Mouse (Mus musculus) heart, embryonic 12.5 days (tissue): ENCODE data around the gene Ccn6. TPM values are rescaled to one million over a fixed set of nuclear protein-coding genes. Genes with fewer than 3 reads are reported as not detected.
"Not testable (repeated sequence)": the region's sequence is repeated elsewhere in the genome, so short reads cannot be mapped to it uniquely, and the experiment has no call there.

ENCODE experiments used
- ATAC-seq: fragments of 200-750 bp; cut with Nextera tagmentation; 2 replicates; pipeline ENCODE4 v1.8.0; 2017; ENCODE audit warnings: moderate TSS enrichment, moderate library complexity; ENCODE audit not compliant: insufficient number of reproducible peaks, low FRiP score
- H3K27ac ChIP-seq: fragments of 300-500 bp; sonication (generic); 2 replicates; pipeline ENCODE4 v1.5.1; 2016; ENCODE audit warnings: mild to moderate bottlenecking, moderate library complexity; ENCODE audit not compliant: poor library complexity, severe bottlenecking
- H3K27me3 ChIP-seq: fragments of 300-500 bp; sonication (generic); replicated peaks from 2 replicates; pipeline ENCODE4 v1.6.1; 2016; ENCODE audit warnings: mild to moderate bottlenecking, moderate library complexity
- H3K36me3 ChIP-seq: fragments of 300-500 bp; sonication (generic); 2 replicates; pipeline ENCODE4 v1.6.1; 2016; ENCODE audit warnings: mild to moderate bottlenecking, moderate library complexity
- H3K4me1 ChIP-seq: fragments of 300-500 bp; sonication (generic); replicated peaks from 2 replicates; pipeline ENCODE4 v1.6.1; 2016; ENCODE audit warnings: mild to moderate bottlenecking
- H3K4me2 ChIP-seq: fragments of 300-500 bp; sonication (generic); 2 replicates; pipeline ENCODE4 v1.6.1; 2016; ENCODE audit warnings: mild to moderate bottlenecking, moderate library complexity
- H3K4me3 ChIP-seq: fragments of 300-500 bp; sonication (generic); 2 replicates; pipeline ENCODE4 v1.5.1; 2016; ENCODE audit warnings: mild to moderate bottlenecking
- H3K9ac ChIP-seq: fragments of 300-500 bp; sonication (generic); 2 replicates; pipeline ENCODE4 v1.6.1; 2016; ENCODE audit warnings: mild to moderate bottlenecking, moderate library complexity
- H3K9me3 ChIP-seq: fragments of 300-500 bp; sonication (generic); replicated peaks from 2 replicates; pipeline ENCODE4 v1.6.1; 2016; ENCODE audit warnings: mild to moderate bottlenecking, moderate library complexity
- WGBS: fragments of 180-500 bp; shearing (Covaris S2); methylation state at CpG from one replicate; pipeline ENCODE4 v1.1.7; 2016; 5-methylcytosine and 5-hydroxymethylcytosine counted together
- polyA plus RNA-seq: library from polyadenylated mRNA; unstranded; fragments of >200 nt; fragmentation: Nextera tagmentation; extraction: Ambion mirVana; gene quantifications from 2 replicates; pipeline ENCODE4 v1.2.1, GENCODE M21; 2016

Gene Ccn6
- polyA plus RNA-seq, result not detected in 2 replicates

- no peak within 1 kb of the TSS for H3K9ac ChIP-seq
- H3K27me3 ChIP-seq, result no peaks in the 10 kb centered on the region
- 87% methylated on average over 10 of the region's 10 CpGs for WGBS
- 0 out of 2 replicates have a peak, but pooled peaks cover 7% of the 10 kb centered on the region for H3K4me1 ChIP-seq
- no peak within 1 kb of the TSS for H3K4me3 ChIP-seq
- no peak within 1 kb of the TSS for H3K27ac ChIP-seq
- H3K9me3 ChIP-seq, result no peaks in the 10 kb centered on the region
- no peak for ATAC-seq
- no peaks in the 10 kb centered on the region for H3K36me3 ChIP-seq
- no peak within 1 kb of the TSS for H3K4me2 ChIP-seq
Observed at GRCm38 (mm10) chr10:39163694-39164093, at the start of gene Ccn6. TSS of gene Ccn6 (minus strand) at chr10:39163794.

GRCm38 (mm10) chr10:39210031-39210430 lies 46.4 kb upstream of the Ccn6 start:
- Histone ChIP-seq H3K9ac (no peak overlapping the region), H3K27ac (no peak overlapping the region), H3K4me1 (no peaks in the 10 kb centered on the region), H3K4me3 (no peak overlapping the region), H3K4me2 (no peak overlapping the region), H3K36me3 (no peaks in the 10 kb centered on the region), H3K9me3 (peaks cover 5% of the 10 kb centered on the region; the same call in 1 of the 2 replicates), H3K27me3 (no peaks in the 10 kb centered on the region)
- ATAC-seq, result no peak

GRCm38 (mm10) chr10:39209161-39210025 lies 45.8 kb upstream of the Ccn6 start:
- H3K36me3 ChIP-seq, result no peaks in the 10 kb centered on the region
- H3K27ac ChIP-seq, result no peak overlapping the region
- H3K27me3 ChIP-seq, result no peaks in the 10 kb centered on the region
- 57% methylated on average over 10 of the region's 10 CpGs for WGBS
- no peaks in the 10 kb centered on the region for H3K4me1 ChIP-seq
- no peak overlapping the region for H3K4me3 ChIP-seq
- H3K9me3 ChIP-seq, result peaks cover 5% of the 10 kb centered on the region; the same call in 1 of the 2 replicates
- ATAC-seq, result no peak
- no peak overlapping the region for H3K4me2 ChIP-seq
- H3K9ac ChIP-seq, result no peak overlapping the region

- Histone ChIP-seq H3K36me3 (no peaks in the 10 kb centered on the region), H3K27ac (no peak overlapping the region), H3K4me2 (no peak overlapping the region), H3K9me3 (peaks cover 5% of the 10 kb centered on the region; the same call in 1 of the 2 replicates), H3K4me1 (no peaks in the 10 kb centered on the region), H3K27me3 (no peaks in the 10 kb centered on the region), H3K9ac (no peak overlapping the region), H3K4me3 (no peak overlapping the region)
- WGBS, result 66% methylated on average over 4 of the region's 4 CpGs
- ATAC-seq, result no peak
Observed at GRCm38 (mm10) chr10:39208712-39209111, 45.1 kb upstream of the Ccn6 start.

- WGBS, result 56% methylated on average over 3 of the region's 3 CpGs
- ATAC-seq, result no peak
Observed at GRCm38 (mm10) chr10:39207310-39207855, 43.8 kb upstream of the Ccn6 start.

GRCm38 (mm10) chr10:39202490-39202889 lies 38.9 kb upstream of the Ccn6 start:
- no peaks in the 10 kb centered on the region for H3K4me1 ChIP-seq
- no peak overlapping the region for H3K9ac ChIP-seq
- H3K4me3 ChIP-seq, result no peak overlapping the region
- peaks cover 3% of the 10 kb centered on the region; the same call in 1 of the 2 replicates for H3K9me3 ChIP-seq
- 65% methylated on average over 4 of the region's 4 CpGs for WGBS
- ATAC-seq, result no peak
- no peaks in the 10 kb centered on the region for H3K27me3 ChIP-seq
- H3K36me3 ChIP-seq, result no peaks in the 10 kb centered on the region
- no peak overlapping the region for H3K4me2 ChIP-seq
- H3K27ac ChIP-seq, result no peak overlapping the region

More at GRCm38 (mm10) chr10:39207310-39207855, 43.8 kb upstream of the Ccn6 start:
- H3K4me3 ChIP-seq, result no peak overlapping the region
- no peaks in the 10 kb centered on the region for H3K27me3 ChIP-seq
- no peak overlapping the region for H3K4me2 ChIP-seq
- H3K36me3 ChIP-seq, result no peaks in the 10 kb centered on the region
- H3K27ac ChIP-seq, result no peak overlapping the region
- H3K9ac ChIP-seq, result no peak overlapping the region
- no peaks in the 10 kb centered on the region for H3K4me1 ChIP-seq
- peaks cover 8% of the 10 kb centered on the region; the same call in 1 of the 2 replicates for H3K9me3 ChIP-seq

GRCm38 (mm10) chr10:39198216-39198615 lies 34.6 kb upstream of the Ccn6 start:
- not testable (repeated sequence) for H3K9me3 ChIP-seq, H3K27me3 ChIP-seq, H3K36me3 ChIP-seq, ATAC-seq, H3K4me3 ChIP-seq, H3K4me2 ChIP-seq, H3K27ac ChIP-seq, H3K9ac ChIP-seq, H3K4me1 ChIP-seq
- 91% methylated on average over 11 of the region's 11 CpGs for WGBS

- H3K4me1 ChIP-seq, result no peaks in the 10 kb centered on the region
- no peak overlapping the region for H3K4me3 ChIP-seq
- no peaks in the 10 kb centered on the region for H3K36me3 ChIP-seq
- no peak for ATAC-seq
- 83% methylated on average over 3 of the region's 3 CpGs for whole genome bisulfite sequencing
- no peaks in the 10 kb centered on the region for H3K27me3 ChIP-seq
- no peaks in the 10 kb centered on the region for H3K9me3 ChIP-seq
- no peak overlapping the region for H3K4me2 ChIP-seq
- no peak overlapping the region for H3K9ac ChIP-seq
- no peak overlapping the region for H3K27ac ChIP-seq
Observed at GRCm38 (mm10) chr10:39192673-39193072, 29.1 kb upstream of the Ccn6 start.

- no peak overlapping the region for H3K9ac ChIP-seq
- H3K4me1 ChIP-seq, result no peaks in the 10 kb centered on the region
- H3K27me3 ChIP-seq, result no peaks in the 10 kb centered on the region
- 79% methylated on average over 4 of the region's 4 CpGs for WGBS
- no peak overlapping the region for H3K4me3 ChIP-seq
- H3K4me2 ChIP-seq, result no peak overlapping the region
- no peaks in the 10 kb centered on the region for H3K36me3 ChIP-seq
- no peak overlapping the region for H3K27ac ChIP-seq
- no peak for ATAC-seq
- H3K9me3 ChIP-seq, result no peaks in the 10 kb centered on the region
Observed at GRCm38 (mm10) chr10:39185545-39185906, 21.9 kb upstream of the Ccn6 start.

- H3K9ac ChIP-seq, result no peak overlapping the region
- no peak overlapping the region for H3K4me3 ChIP-seq
- no peaks in the 10 kb centered on the region for H3K4me1 ChIP-seq
- ATAC-seq, result no peak
- H3K27ac ChIP-seq, result no peak overlapping the region
- H3K27me3 ChIP-seq, result no peaks in the 10 kb centered on the region
- no peak overlapping the region for H3K4me2 ChIP-seq
- WGBS, result 83% methylated on average over 8 of the region's 8 CpGs
- no peaks in the 10 kb centered on the region for H3K9me3 ChIP-seq
- H3K36me3 ChIP-seq, result no peaks in the 10 kb centered on the region
Observed at GRCm38 (mm10) chr10:39184864-39185544, 21.4 kb upstream of the Ccn6 start.

- WGBS, result 54% methylated on average over 5 of the region's 5 CpGs
- Histone ChIP-seq H3K27me3 (no peaks in the 10 kb centered on the region), H3K9ac (no peak overlapping the region), H3K36me3 (no peaks in the 10 kb centered on the region), H3K4me2 (no peak overlapping the region), H3K4me1 (peaks cover 4% of the 10 kb centered on the region), H3K4me3 (no peak overlapping the region), H3K27ac (no peak overlapping the region), H3K9me3 (peaks cover 7% of the 10 kb centered on the region; the same call in 1 of the 2 replicates)
- ATAC-seq, result no peak
Observed at GRCm38 (mm10) chr10:39176981-39177380, 13.4 kb upstream of the Ccn6 start.
